Mouse (Mus musculus) G1E (cell line): ENCODE measurements around the gene Ifitm10. TPM values are rescaled to one million over a fixed set of nuclear protein-coding genes. Genes with fewer than 3 reads are reported as not detected.
"Not testable (repeated sequence)": the region's sequence is repeated elsewhere in the genome, so short reads cannot be mapped to it uniquely, and the experiment has no call there.

Experiments used
- ATAC-seq: 2 replicates; pipeline ENCODE4 v1.8.0; 2016; ENCODE audit warnings: mild to moderate bottlenecking; ENCODE audit not compliant: insufficient number of reproducible peaks, poor library complexity, low FRiP score, severe bottlenecking; ENCODE audit errors: extremely low read depth
- DNase-seq: peaks from one replicate; pipeline ENCODE4 v3.0.0; 2012; ENCODE audit warnings: low spot score
- H3K27me3 ChIP-seq: 2 replicates; pipeline ENCODE4 v1.6.1; 2012; ENCODE audit warnings: mild to moderate bottlenecking, low read length, inconsistent platforms; ENCODE audit not compliant: insufficient read depth
- H3K36me3 ChIP-seq: replicated peaks from 2 replicates; pipeline ENCODE3; 2012; ENCODE audit warnings: mild to moderate bottlenecking, inconsistent platforms
- H3K4me1 ChIP-seq: 2 replicates; pipeline ENCODE4 v1.6.1; 2012; ENCODE audit warnings: low read depth, low read length, inconsistent platforms, mixed read lengths; ENCODE audit not compliant: insufficient read depth
- H3K4me3 ChIP-seq: 2 replicates; pipeline ENCODE4 v1.5.1; 2012; ENCODE audit warnings: low read depth, mild to moderate bottlenecking, inconsistent platforms, low read length, moderate library complexity, mixed read lengths
- H3K9me3 ChIP-seq: replicated peaks from 2 replicates; pipeline ENCODE4 v1.6.1; 2012; ENCODE audit warnings: inconsistent platforms
- CTCF ChIP-seq: IDR thresholded peaks from 2 replicates; pipeline ENCODE4 v1.5.1; 2012; ENCODE audit warnings: low read depth, low read length, inconsistent platforms, mixed read lengths
- GATA1 ChIP-seq: IDR thresholded peaks from 2 replicates; pipeline ENCODE4 v1.6.1; 2012; ENCODE audit warnings: borderline replicate concordance, low read length, inconsistent platforms, mixed read lengths
- GATA2 ChIP-seq: IDR thresholded peaks from 2 replicates; pipeline ENCODE4 v1.6.1; 2012; ENCODE audit warnings: low read depth, low read length, inconsistent platforms, borderline replicate concordance
- POLR2AphosphoS5 ChIP-seq: IDR thresholded peaks from 2 replicates; pipeline ENCODE4 v1.6.1; 2012; ENCODE audit warnings: low read depth, low read length, inconsistent platforms; ENCODE audit not compliant: insufficient replicate concordance
- TAL1 ChIP-seq: conservative IDR thresholded peaks from 2 replicates; pipeline ENCODE4 v1.6.1; 2012; ENCODE audit warnings: low read depth, low read length, inconsistent platforms, mixed read lengths
- polyA plus RNA-seq: library from polyadenylated mRNA; stranded (reverse); fragments of >175 nt; gene quantifications from 2 replicates; pipeline ENCODE4 v1.2.3, GENCODE M21; 2012
- total RNA-seq, 2 experiments: library from RNA; stranded (forward) in 1 of 2; stranded (reverse) in 1 of 2; fragments of 200-1000 nt in 1 of 2; fragments of >200 nt in 1 of 2; fragmentation: Nextera tagmentation in 1 of 2; gene quantifications; 2 replicates each; pipeline ENCODE4 v1.2.3; 2014 to 2017

Gene Ifitm10
- total and polyA plus RNA-seq, 3 experiments: 0.33 to 0.93 TPM; not detected in 1

DNA sequence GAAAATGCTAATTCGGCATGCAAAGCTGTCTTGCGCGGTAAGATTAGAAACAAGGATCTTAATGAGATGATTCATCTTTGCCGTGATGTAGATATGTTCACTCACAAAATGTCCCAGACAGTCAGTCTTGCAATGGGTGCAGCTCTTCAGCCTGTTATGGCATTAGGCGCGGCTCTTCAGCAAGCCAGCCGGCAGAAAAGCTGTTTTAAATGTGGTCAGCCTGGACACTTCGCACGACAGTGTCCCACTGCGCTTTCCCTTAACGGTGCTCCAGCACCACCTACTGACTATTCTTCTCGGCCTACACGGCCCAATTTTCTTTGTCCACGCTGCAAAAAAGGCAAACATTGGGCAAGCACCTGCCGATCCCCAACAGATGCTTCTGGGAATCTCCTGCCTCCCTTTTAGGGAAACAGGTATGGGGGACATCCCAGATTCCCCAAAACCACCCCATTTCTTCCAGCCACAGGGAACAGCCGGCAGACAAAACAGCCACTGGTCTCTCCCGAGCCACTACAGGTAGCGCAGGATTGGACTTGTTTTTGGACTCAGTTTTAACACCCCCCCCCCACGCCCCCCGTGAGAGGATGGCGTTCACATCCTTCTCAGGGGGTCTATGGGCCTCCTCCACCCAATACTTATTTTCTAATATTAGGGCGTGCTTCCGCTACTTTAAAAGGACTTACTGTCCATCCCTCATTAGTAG lies 88.3 kb downstream of the Ifitm10 start:
- peaks cover 32% of the 10 kb centered on the region for H3K27me3 ChIP-seq
- H3K36me3 ChIP-seq: no peaks in the 10 kb centered on the region
- no peaks in the 10 kb centered on the region for H3K9me3 ChIP-seq
- TF ChIP-seq GATA1 (no peak), CTCF (no peak), TAL1 (no peak), POLR2AphosphoS5 (no peak), GATA2 (no peak)
- H3K4me3 ChIP-seq: no peak overlapping the region
- H3K4me1 ChIP-seq: peaks cover 6% of the 10 kb centered on the region; the same call in 1 of the 2 replicates
- DNase-seq (no peak), ATAC-seq (no peak)

DNA sequence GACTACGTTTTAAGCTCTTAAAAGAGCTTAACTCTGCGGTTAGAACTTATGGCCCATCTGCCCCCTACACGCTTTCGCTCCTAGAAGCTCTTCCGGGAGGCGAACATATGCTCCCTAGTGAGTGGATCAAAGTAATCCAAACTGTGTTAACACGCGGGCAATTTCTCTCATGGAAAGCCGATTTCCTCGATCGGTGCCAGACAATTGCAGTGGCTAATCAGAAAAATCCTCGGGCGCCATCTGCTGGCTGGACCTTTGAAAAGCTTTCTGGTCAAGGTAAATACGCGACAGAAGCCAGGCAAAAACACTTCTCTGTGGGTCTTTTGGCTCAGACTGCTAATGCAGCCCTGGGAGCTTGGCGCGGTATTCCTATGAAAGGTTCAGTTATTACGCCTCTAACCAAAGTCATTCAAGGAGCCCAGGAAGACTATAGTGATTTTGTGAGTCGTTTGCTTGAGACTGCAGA lies 88.9 kb downstream of the Ifitm10 start:
- Histone ChIP-seq H3K9me3 (no peaks in the 10 kb centered on the region), H3K36me3 (no peaks in the 10 kb centered on the region), H3K27me3 (peaks cover 38% of the 10 kb centered on the region), H3K4me1 (peaks cover 6% of the 10 kb centered on the region; the same call in 1 of the 2 replicates), H3K4me3 (peak overlapping the region; percentile 53; the same call in 1 of the 2 replicates)
- TF ChIP-seq GATA2: no peak
- no peak for TF ChIP-seq POLR2AphosphoS5
- TF ChIP-seq CTCF: peak; percentile 20; the same call in 1 of the 2 replicates
- TF ChIP-seq TAL1: no peak
- 0 out of 2 replicates have a peak, but pooled peaks have one; percentile 15 for ATAC-seq
- DNase-seq: peak; percentile 25

DNA sequence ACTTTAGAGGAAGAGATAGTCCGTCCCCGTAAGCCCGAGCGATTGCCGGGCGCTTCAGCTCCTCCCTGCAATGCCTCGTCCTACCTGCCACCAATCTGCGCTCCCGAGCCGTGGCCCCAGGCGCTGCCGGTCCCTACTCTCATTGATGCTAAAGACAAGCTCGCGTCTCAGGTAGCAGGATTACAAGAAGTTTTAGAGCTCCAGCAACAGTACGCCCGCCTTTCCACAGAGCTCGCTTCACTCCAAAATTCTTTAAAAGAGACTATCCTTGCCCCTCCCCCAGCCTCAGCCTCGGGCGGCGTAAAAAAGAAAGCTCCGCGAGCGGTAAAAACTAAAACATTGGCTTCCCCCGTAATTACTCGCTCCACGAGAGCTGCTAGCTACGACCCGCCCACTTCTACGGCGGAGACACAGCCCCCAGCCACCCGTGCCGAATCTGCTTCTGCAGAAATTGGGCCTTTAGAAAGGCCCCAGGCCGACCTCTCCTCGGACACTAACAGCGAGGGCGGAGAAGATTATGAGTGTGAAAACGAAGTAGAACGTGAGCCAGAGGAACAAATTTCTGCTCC lies 89.4 kb downstream of the Ifitm10 start:
- Histone ChIP-seq H3K9me3 (no peaks in the 10 kb centered on the region), H3K27me3 (peaks cover 38% of the 10 kb centered on the region), H3K36me3 (no peaks in the 10 kb centered on the region), H3K4me3 (peak overlapping the region; percentile 53; the same call in 1 of the 2 replicates), H3K4me1 (peaks cover 6% of the 10 kb centered on the region; the same call in 1 of the 2 replicates)
- no peak for TF ChIP-seq GATA1
- DNase-seq (peak; percentile 11), ATAC-seq (peak; percentile 34)

DNA sequence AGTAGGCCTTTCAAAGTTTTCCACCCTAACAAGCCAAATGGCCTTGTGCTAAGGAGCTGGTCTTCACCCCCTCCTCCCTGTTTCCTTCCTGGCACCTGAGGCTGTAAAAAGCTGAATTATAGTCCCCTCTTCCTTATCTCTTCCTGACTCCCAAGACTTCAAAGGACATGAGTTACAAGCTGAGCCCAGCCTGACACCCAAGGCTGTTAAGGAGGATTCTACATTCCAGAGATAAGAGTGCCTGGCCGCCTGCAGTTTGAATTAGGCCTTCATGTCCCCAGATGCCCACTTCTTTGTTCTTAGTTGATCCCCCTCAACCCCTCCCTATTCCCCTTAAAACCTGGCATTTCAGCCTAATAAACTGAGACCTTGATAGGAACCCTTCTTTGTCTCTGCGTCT lies 90.7 kb downstream of the Ifitm10 start:
- DNase-seq, H3K4me1 ChIP-seq, H3K4me3 ChIP-seq, H3K36me3 ChIP-seq, ATAC-seq, H3K9me3 ChIP-seq: not testable (repeated sequence)
- peaks cover 38% of the 10 kb centered on the region for H3K27me3 ChIP-seq

DNA sequence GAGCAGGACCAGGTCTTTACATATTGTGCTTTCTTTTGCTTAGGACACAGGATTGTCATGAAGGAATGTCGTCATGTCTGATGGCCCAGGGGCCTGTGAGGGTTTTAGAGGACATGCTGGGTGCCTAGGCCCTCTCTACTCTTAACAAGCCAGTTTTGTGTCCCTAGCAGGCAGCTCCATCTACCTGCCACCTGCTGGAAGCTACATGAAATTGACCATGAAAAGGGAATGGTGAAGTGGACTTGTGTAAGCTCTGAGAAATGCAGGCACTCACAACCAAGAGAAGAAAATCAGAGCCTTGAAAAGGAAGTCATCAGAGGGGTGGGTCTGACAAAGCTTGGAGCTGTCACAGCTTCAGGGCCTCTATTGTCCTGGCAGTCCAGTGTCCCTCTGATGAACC lies 94.3 kb downstream of the Ifitm10 start:
- H3K4me1 ChIP-seq, H3K36me3 ChIP-seq, H3K9me3 ChIP-seq, H3K4me3 ChIP-seq, DNase-seq, ATAC-seq: not testable (repeated sequence)
- H3K27me3 ChIP-seq: peaks cover 27% of the 10 kb centered on the region

DNA sequence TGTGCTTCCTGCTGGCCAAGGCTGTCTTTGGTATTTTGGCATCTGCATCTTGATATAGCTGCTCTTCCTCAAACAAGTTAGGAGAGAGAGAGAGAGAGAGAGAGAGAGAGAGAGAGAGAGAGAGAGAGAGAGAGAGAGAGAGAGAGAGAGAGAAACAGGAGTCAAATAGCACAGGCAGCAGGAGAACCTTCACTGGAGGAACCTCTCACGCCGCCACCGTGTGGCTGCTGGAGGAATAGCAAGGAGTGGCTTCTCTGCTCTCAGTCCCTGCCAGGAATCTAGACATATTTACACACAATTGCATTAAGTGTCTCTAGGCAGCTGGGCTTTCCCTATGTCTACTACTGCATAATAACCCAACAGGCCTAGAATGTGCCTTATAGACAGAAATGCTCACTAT lies 95.4 kb downstream of the Ifitm10 start:
- H3K27me3 ChIP-seq: peaks cover 21% of the 10 kb centered on the region
- H3K4me1 ChIP-seq, H3K36me3 ChIP-seq, ATAC-seq, H3K4me3 ChIP-seq, DNase-seq, H3K9me3 ChIP-seq: not testable (repeated sequence)
- TF ChIP-seq CTCF: peak; percentile 66

Other genes starting within 250 kb of the Ifitm10 start
Only the 20 nearest of the 21 such genes appear.
- not detected in 2 replicates for gene Gm45337, start 229.1 kb downstream of the Ifitm10 start, total RNA-seq (2014; fragmentation: Nextera tagmentation)
- gene Gm45337, start 229.1 kb downstream of the Ifitm10 start, total RNA-seq (2017): not detected in 2 replicates
- not detected in 2 replicates for gene Gm45337, start 229.1 kb downstream of the Ifitm10 start, polyA plus RNA-seq
- gene Gm29735, start 216.6 kb downstream of the Ifitm10 start, total RNA-seq (2014; fragmentation: Nextera tagmentation): not detected in 2 replicates
- not detected in 2 replicates for gene Gm29735, start 216.6 kb downstream of the Ifitm10 start, total RNA-seq (2017)
- gene Gm29735, start 216.6 kb downstream of the Ifitm10 start, polyA plus RNA-seq: not detected in 2 replicates
- not detected in 2 replicates for gene Gm4553, start 208.0 kb downstream of the Ifitm10 start, total RNA-seq (2014; fragmentation: Nextera tagmentation)
- gene Gm4553, start 208.0 kb downstream of the Ifitm10 start, total RNA-seq (2017): not detected in 2 replicates
- not detected in 2 replicates for gene Gm4553, start 208.0 kb downstream of the Ifitm10 start, polyA plus RNA-seq
- not detected in 2 replicates for gene Krtap5-2, start 197.7 kb downstream of the Ifitm10 start, total RNA-seq (2014; fragmentation: Nextera tagmentation)
- gene Krtap5-2, start 197.7 kb downstream of the Ifitm10 start, total RNA-seq (2017): 0.12 TPM in 1 of 2 replicates, not detected in the other
- not detected in 2 replicates for gene Krtap5-2, start 197.7 kb downstream of the Ifitm10 start, polyA plus RNA-seq
- gene Gm10153, start 183.4 kb downstream of the Ifitm10 start, total RNA-seq (2014; fragmentation: Nextera tagmentation): not detected in 2 replicates
- not detected in 2 replicates for gene Gm10153, start 183.4 kb downstream of the Ifitm10 start, total RNA-seq (2017)
- gene Gm10153, start 183.4 kb downstream of the Ifitm10 start, polyA plus RNA-seq: not detected in 2 replicates
- gene Krtap5-3, start 172.4 kb downstream of the Ifitm10 start, total RNA-seq (2014; fragmentation: Nextera tagmentation): not detected in 2 replicates
- not detected in 2 replicates for gene Krtap5-3, start 172.4 kb downstream of the Ifitm10 start, total RNA-seq (2017)
- not detected in 2 replicates for gene Krtap5-3, start 172.4 kb downstream of the Ifitm10 start, polyA plus RNA-seq
- gene Gm7579, start 161.9 kb downstream of the Ifitm10 start, total RNA-seq (2014; fragmentation: Nextera tagmentation): not detected in 2 replicates
- gene Gm7579, start 161.9 kb downstream of the Ifitm10 start, total RNA-seq (2017): not detected in 2 replicates
- not detected in 2 replicates for gene Gm7579, start 161.9 kb downstream of the Ifitm10 start, polyA plus RNA-seq
- not detected in 2 replicates for gene Krtap5-5, start 143.8 kb downstream of the Ifitm10 start, total RNA-seq (2014; fragmentation: Nextera tagmentation)
- gene Krtap5-5, start 143.8 kb downstream of the Ifitm10 start, total RNA-seq (2017): not detected in 2 replicates
- gene Krtap5-5, start 143.8 kb downstream of the Ifitm10 start, polyA plus RNA-seq: not detected in 2 replicates
- not detected in 2 replicates for gene Gm40460, start 132.7 kb downstream of the Ifitm10 start, total RNA-seq (2014; fragmentation: Nextera tagmentation)
- gene Gm40460, start 132.7 kb downstream of the Ifitm10 start, total RNA-seq (2017): not detected in 2 replicates
- not detected in 2 replicates for gene Gm40460, start 132.7 kb downstream of the Ifitm10 start, polyA plus RNA-seq
- gene Gm2431, start 115.4 kb downstream of the Ifitm10 start, total RNA-seq (2014; fragmentation: Nextera tagmentation): not detected in 2 replicates
- gene Gm2431, start 115.4 kb downstream of the Ifitm10 start, total RNA-seq (2017): not detected in 2 replicates
- not detected in 2 replicates for gene Gm2431, start 115.4 kb downstream of the Ifitm10 start, polyA plus RNA-seq
- gene Gm4559, start 99.4 kb downstream of the Ifitm10 start, total RNA-seq (2014; fragmentation: Nextera tagmentation): not detected in 2 replicates
- gene Gm4559, start 99.4 kb downstream of the Ifitm10 start, total RNA-seq (2017): not detected in 2 replicates
- gene Gm4559, start 99.4 kb downstream of the Ifitm10 start, polyA plus RNA-seq: not detected in 2 replicates
- gene Krtap5-1, start 76.6 kb downstream of the Ifitm10 start, total RNA-seq (2014; fragmentation: Nextera tagmentation): not detected in 2 replicates
- not detected in 2 replicates for gene Krtap5-1, start 76.6 kb downstream of the Ifitm10 start, total RNA-seq (2017)
- gene Krtap5-1, start 76.6 kb downstream of the Ifitm10 start, polyA plus RNA-seq: not detected in 2 replicates
- gene Krtap5-4, start 70.2 kb downstream of the Ifitm10 start, total RNA-seq (2014; fragmentation: Nextera tagmentation): not detected in 2 replicates
- gene Krtap5-4, start 70.2 kb downstream of the Ifitm10 start, total RNA-seq (2017): not detected in 2 replicates
- not detected in 2 replicates for gene Krtap5-4, start 70.2 kb downstream of the Ifitm10 start, polyA plus RNA-seq
- gene Gm49369, start 8.9 kb upstream of the Ifitm10 start, total RNA-seq (2014; fragmentation: Nextera tagmentation): not detected in 2 replicates
- 246 and 291 TPM in 2 replicates for gene Gm49369, start 8.9 kb upstream of the Ifitm10 start, total RNA-seq (2017)
- 28.2 and 43.6 TPM in 2 replicates for gene Gm49369, start 8.9 kb upstream of the Ifitm10 start, polyA plus RNA-seq
- gene Ctsd, start 14.3 kb upstream of the Ifitm10 start, total RNA-seq (2014; fragmentation: Nextera tagmentation): 102 and 133 TPM in 2 replicates
- 1,036 and 1,228 TPM in 2 replicates for gene Ctsd, start 14.3 kb upstream of the Ifitm10 start, total RNA-seq (2017)
- gene Ctsd, start 14.3 kb upstream of the Ifitm10 start, polyA plus RNA-seq: 43.0 and 64.7 TPM in 2 replicates
- not detected in 2 replicates for gene Syt8, start 61.1 kb upstream of the Ifitm10 start, total RNA-seq (2014; fragmentation: Nextera tagmentation)
- gene Syt8, start 61.1 kb upstream of the Ifitm10 start, total RNA-seq (2017): 2.1 and 3.5 TPM in 2 replicates
- not detected in 2 replicates for gene Syt8, start 61.1 kb upstream of the Ifitm10 start, polyA plus RNA-seq
- gene Tnni2, start 68.1 kb upstream of the Ifitm10 start, total RNA-seq (2014; fragmentation: Nextera tagmentation): not detected in 2 replicates
- gene Tnni2, start 68.1 kb upstream of the Ifitm10 start, total RNA-seq (2017): 2.5 and 3.5 TPM in 2 replicates
- gene Tnni2, start 68.1 kb upstream of the Ifitm10 start, polyA plus RNA-seq: 1.0 TPM in 1 of 2 replicates, not detected in the other
- gene Lsp1, start 87.1 kb upstream of the Ifitm10 start, total RNA-seq (2014; fragmentation: Nextera tagmentation): 0.78 TPM in 1 of 2 replicates, not detected in the other
- gene Lsp1, start 87.1 kb upstream of the Ifitm10 start, total RNA-seq (2017): 0.16 and 0.41 TPM in 2 replicates
- 0.09 TPM in 2 replicates for gene Lsp1, start 87.1 kb upstream of the Ifitm10 start, polyA plus RNA-seq
- not detected in 2 replicates for gene Tnnt3, start 125.1 kb upstream of the Ifitm10 start, total RNA-seq (2014; fragmentation: Nextera tagmentation)
- not detected in 2 replicates for gene Tnnt3, start 125.1 kb upstream of the Ifitm10 start, total RNA-seq (2017)
- not detected in 2 replicates for gene Tnnt3, start 125.1 kb upstream of the Ifitm10 start, polyA plus RNA-seq
- gene Mrpl23, start 158.9 kb upstream of the Ifitm10 start, total RNA-seq (2014; fragmentation: Nextera tagmentation): 33.1 and 49.2 TPM in 2 replicates
- 44.4 and 54.4 TPM in 2 replicates for gene Mrpl23, start 158.9 kb upstream of the Ifitm10 start, total RNA-seq (2017)
- gene Mrpl23, start 158.9 kb upstream of the Ifitm10 start, polyA plus RNA-seq: 21.5 and 30.3 TPM in 2 replicates